Mouse (Mus musculus) stomach, embryonic 16.5 days (tissue): Measurements from ENCODE around the gene Rpl10a. TPM values are rescaled to one million over a fixed set of nuclear protein-coding genes. Genes with fewer than 3 reads are reported as not detected.

Experiments used
- ATAC-seq: fragments of 200-750 bp; cut with Nextera tagmentation; 2 replicates; pipeline ENCODE4 v1.8.0; 2017; ENCODE audit warnings: moderate number of reproducible peaks, moderate TSS enrichment; ENCODE audit not compliant: insufficient read depth, low FRiP score
- H3K27ac ChIP-seq: fragments of 300-500 bp; sonication (generic); 2 replicates; pipeline ENCODE4 v1.5.1; 2014; ENCODE audit warnings: low read length
- H3K27me3 ChIP-seq: fragments of 300-500 bp; sonication (generic); 2 replicates; pipeline ENCODE4 v1.6.1; 2014; ENCODE audit warnings: low read length, control low read depth, mixed read lengths; ENCODE audit not compliant: control insufficient read depth, insufficient read depth
- H3K36me3 ChIP-seq: fragments of 300-500 bp; sonication (generic); 2 replicates; pipeline ENCODE4 v1.6.1; 2014; ENCODE audit warnings: low read length; ENCODE audit not compliant: control insufficient read depth, insufficient read depth
- H3K4me1 ChIP-seq: fragments of 300-500 bp; sonication (generic); 2 replicates; pipeline ENCODE4 v1.6.1; 2014; ENCODE audit warnings: low read length, control low read depth, mixed read lengths; ENCODE audit not compliant: control insufficient read depth, insufficient read depth
- H3K4me2 ChIP-seq: fragments of 300-500 bp; sonication (generic); 2 replicates; pipeline ENCODE4 v1.6.1; 2014; ENCODE audit warnings: low read depth, low read length, mixed read lengths
- H3K4me3 ChIP-seq: fragments of 300-500 bp; sonication (generic); replicated peaks from 2 replicates; pipeline ENCODE4 v1.5.1; 2014; ENCODE audit warnings: mild to moderate bottlenecking, low read length
- H3K9ac ChIP-seq: fragments of 300-500 bp; sonication (generic); 2 replicates; pipeline ENCODE4 v1.6.1; 2014; ENCODE audit warnings: low read length
- H3K9me3 ChIP-seq: fragments of 300-500 bp; sonication (generic); replicated peaks from 2 replicates; pipeline ENCODE4 v1.6.1; 2016; ENCODE audit warnings: low read length, control low read depth; ENCODE audit not compliant: control insufficient read depth
- WGBS: fragments of 180-500 bp; shearing (Covaris S2); extraction: QIAGEN DNeasy Blood & Tissue Kit; methylation state at CpG from one replicate; pipeline ENCODE4 v1.1.7; 2014; 5-methylcytosine and 5-hydroxymethylcytosine counted together
- polyA plus RNA-seq: library from polyadenylated mRNA; unstranded; fragments of >200 nt; fragmentation: Nextera tagmentation; extraction: Ambion mirVana; gene quantifications from 2 replicates; pipeline ENCODE4 v1.2.1, GENCODE M21; 2015

Gene Rpl10a
- polyA plus RNA-seq: 538 and 564 TPM in 2 replicates

GRCm38 (mm10) chr17:28328366-28328928 is at the start of gene Rpl10a:
Rpl10a (plus strand) TSS chr17:28328471.
- Histone ChIP-seq H3K9me3 (no peaks in the 10 kb centered on the region; the same call in 1 of the 2 replicates), H3K4me3 (peak within 1 kb of the TSS; percentile 98), H3K27ac (peak within 1 kb of the TSS; percentile 96), H3K9ac (peak within 1 kb of the TSS; percentile 100), H3K4me2 (peak within 1 kb of the TSS; percentile 97), H3K27me3 (no peaks in the 10 kb centered on the region), H3K4me1 (peaks cover 38% of the 10 kb centered on the region), H3K36me3 (peaks cover 20% of the 10 kb centered on the region)
- 0% methylated on average over 67 of the region's 67 CpGs for WGBS
- ATAC-seq: peak; percentile 89

- H3K27ac ChIP-seq: no peak overlapping the region
- H3K4me1 ChIP-seq: peaks cover 17% of the 10 kb centered on the region
- no peak overlapping the region for H3K9ac ChIP-seq
- ATAC-seq: no peak
- no peaks in the 10 kb centered on the region for H3K9me3 ChIP-seq
- H3K4me2 ChIP-seq: no peak overlapping the region
- 44% methylated on average over 4 of the region's 4 CpGs for WGBS
- no peaks in the 10 kb centered on the region for H3K27me3 ChIP-seq
- H3K36me3 ChIP-seq: no peaks in the 10 kb centered on the region
- H3K4me3 ChIP-seq: no peak overlapping the region
Measured at GRCm38 (mm10) chr17:28279236-28279635, 49.0 kb upstream of the Rpl10a start.

- H3K27ac ChIP-seq: no peak overlapping the region
- no peak overlapping the region for H3K4me2 ChIP-seq
- H3K36me3 ChIP-seq: no peaks in the 10 kb centered on the region
- H3K4me1 ChIP-seq: peaks cover 17% of the 10 kb centered on the region
- H3K9ac ChIP-seq: no peak overlapping the region
- ATAC-seq: peak; percentile 22; the same call in 1 of the 2 replicates
- no peaks in the 10 kb centered on the region for H3K9me3 ChIP-seq
- WGBS: 59% methylated on average over 15 of the region's 15 CpGs
- no peak overlapping the region for H3K4me3 ChIP-seq
- H3K27me3 ChIP-seq: no peaks in the 10 kb centered on the region
Measured at GRCm38 (mm10) chr17:28279780-28280422, 48.4 kb upstream of the Rpl10a start.

- H3K27ac ChIP-seq: no peak overlapping the region
- no peaks in the 10 kb centered on the region for H3K27me3 ChIP-seq
- H3K4me1 ChIP-seq: peaks cover 21% of the 10 kb centered on the region
- no peak overlapping the region for H3K9ac ChIP-seq
- no peak overlapping the region for H3K4me2 ChIP-seq
- H3K36me3 ChIP-seq: no peaks in the 10 kb centered on the region
- H3K4me3 ChIP-seq: no peak overlapping the region
- no peak for ATAC-seq
- WGBS: 72% methylated on average over 7 of the region's 7 CpGs
- H3K9me3 ChIP-seq: no peaks in the 10 kb centered on the region
Measured at GRCm38 (mm10) chr17:28280423-28280800, 47.9 kb upstream of the Rpl10a start.

- WGBS: 25% methylated on average over 5 of the region's 5 CpGs
- Histone ChIP-seq H3K27ac (no peak overlapping the region), H3K27me3 (no peaks in the 10 kb centered on the region), H3K4me3 (no peak overlapping the region), H3K4me2 (no peak overlapping the region), H3K9ac (0 out of 2 replicates have a peak overlapping the region, but pooled peaks have one; percentile 33), H3K4me1 (peaks cover 21% of the 10 kb centered on the region), H3K36me3 (no peaks in the 10 kb centered on the region), H3K9me3 (no peaks in the 10 kb centered on the region)
- ATAC-seq: no peak
Measured at GRCm38 (mm10) chr17:28280831-28281377, 47.4 kb upstream of the Rpl10a start.

- Histone ChIP-seq H3K27ac (no peak overlapping the region), H3K4me2 (no peak overlapping the region), H3K27me3 (no peaks in the 10 kb centered on the region), H3K36me3 (no peaks in the 10 kb centered on the region), H3K4me1 (peaks cover 21% of the 10 kb centered on the region), H3K9me3 (no peaks in the 10 kb centered on the region), H3K9ac (no peak overlapping the region), H3K4me3 (no peak overlapping the region)
- 90% methylated on average over 7 of the region's 7 CpGs for WGBS
- no peak for ATAC-seq
Measured at GRCm38 (mm10) chr17:28281866-28282441, 46.3 kb upstream of the Rpl10a start.

- WGBS: 87% methylated on average over 10 of the region's 10 CpGs
- H3K36me3 ChIP-seq: no peaks in the 10 kb centered on the region
- no peak overlapping the region for H3K4me2 ChIP-seq
- no peak overlapping the region for H3K9ac ChIP-seq
- H3K4me3 ChIP-seq: no peak overlapping the region
- H3K27me3 ChIP-seq: no peaks in the 10 kb centered on the region
- peaks cover 21% of the 10 kb centered on the region for H3K4me1 ChIP-seq
- H3K27ac ChIP-seq: no peak overlapping the region
- ATAC-seq: no peak
- no peaks in the 10 kb centered on the region for H3K9me3 ChIP-seq
Measured at GRCm38 (mm10) chr17:28283199-28283598, 45.1 kb upstream of the Rpl10a start.

GRCm38 (mm10) chr17:28286133-28286532 is 42.1 kb upstream of the Rpl10a start:
- H3K4me1 ChIP-seq: peaks cover 9% of the 10 kb centered on the region; the same call in 1 of the 2 replicates
- no peak overlapping the region for H3K27ac ChIP-seq
- H3K27me3 ChIP-seq: no peaks in the 10 kb centered on the region
- no peak overlapping the region for H3K9ac ChIP-seq
- H3K4me3 ChIP-seq: no peak overlapping the region
- H3K4me2 ChIP-seq: no peak overlapping the region
- no peak for ATAC-seq
- 73% methylated on average over 10 of the region's 10 CpGs for WGBS
- H3K36me3 ChIP-seq: no peaks in the 10 kb centered on the region
- H3K9me3 ChIP-seq: no peaks in the 10 kb centered on the region

- Histone ChIP-seq H3K9me3 (no peaks in the 10 kb centered on the region), H3K4me1 (peaks cover 9% of the 10 kb centered on the region; the same call in 1 of the 2 replicates), H3K4me3 (no peak overlapping the region), H3K9ac (no peak overlapping the region), H3K4me2 (no peak overlapping the region), H3K27ac (no peak overlapping the region), H3K27me3 (no peaks in the 10 kb centered on the region), H3K36me3 (no peaks in the 10 kb centered on the region)
- WGBS: 55% methylated on average over 5 of the region's 5 CpGs
- no peak for ATAC-seq
Measured at GRCm38 (mm10) chr17:28286964-28287363, 41.3 kb upstream of the Rpl10a start.
